Mouse (Mus musculus): Measurements from ENCODE around the gene Trim46.

GRCm38 (mm10) chr3:89231772-89232275 lies 14.3 kb downstream of the Trim46 start:
- TF ChIP-seq POLR2A (IDR thresholded peaks at IDR 0.05; ENCODE audit: insufficient read length, low read depth), result no peak
- no peak for TF ChIP-seq POLR2AphosphoS2 (IDR thresholded peaks at IDR 0.05; ENCODE audit: insufficient read length, low read depth)
- TF ChIP-seq E2F4 (IDR thresholded peaks at IDR 0.05; ENCODE audit: insufficient read depth), result no peak
- no peak for TF ChIP-seq MAX (IDR thresholded peaks at IDR 0.05; ENCODE audit: low read depth)
- TF ChIP-seq CEBPB (IDR thresholded peaks at IDR 0.05; ENCODE audit: insufficient read depth, poor library complexity, severe bottlenecking), result no peak
- no peak for TF ChIP-seq MYOG (IDR thresholded peaks at IDR 0.05; ENCODE audit: control insufficient read depth in 1 of 3, insufficient read depth in 1 of 3, insufficient read length in 2 of 3, low read depth in 2 of 3)
- no peak for TF ChIP-seq TCF12 (IDR thresholded peaks at IDR 0.05; ENCODE audit: insufficient read depth, poor library complexity, severe bottlenecking)
- TF ChIP-seq USF1 (IDR thresholded peaks at IDR 0.05; ENCODE audit: low read depth), result no peak
- no peak for TF ChIP-seq SRF (IDR thresholded peaks at IDR 0.05; ENCODE audit: control insufficient read depth, insufficient read length, low read depth)
- no peak for TF ChIP-seq MYOD1 (IDR thresholded peaks at IDR 0.05; ENCODE audit: control insufficient read depth in 1 of 3, insufficient read length in 2 of 3, low read depth in 2 of 3)

Measured in myocyte (in vitro differentiated cells).